Mouse (Mus musculus) mouse embryonic stem cell (cell line): Measurements from ENCODE around the gene Rora.

Source experiments
- in situ Hi-C, 2 experiments: fragments of 300-500 bp; cut with MboI; formaldehyde crosslinking; loops; 1 replicate in 1 of 2; 3 replicates in 1 of 2; pipeline ENCODE4 v1.14.3; 2019 to 2020; ENCODE audit warnings: low sequenced_read_pairs in 2 of 2, low pct_unique_long_range_greater_than_20kb in 1 of 2, mixed read lengths in 1 of 2; ENCODE audit not compliant: unreplicated experiment in 1 of 2

Gene Rora

DNA sequence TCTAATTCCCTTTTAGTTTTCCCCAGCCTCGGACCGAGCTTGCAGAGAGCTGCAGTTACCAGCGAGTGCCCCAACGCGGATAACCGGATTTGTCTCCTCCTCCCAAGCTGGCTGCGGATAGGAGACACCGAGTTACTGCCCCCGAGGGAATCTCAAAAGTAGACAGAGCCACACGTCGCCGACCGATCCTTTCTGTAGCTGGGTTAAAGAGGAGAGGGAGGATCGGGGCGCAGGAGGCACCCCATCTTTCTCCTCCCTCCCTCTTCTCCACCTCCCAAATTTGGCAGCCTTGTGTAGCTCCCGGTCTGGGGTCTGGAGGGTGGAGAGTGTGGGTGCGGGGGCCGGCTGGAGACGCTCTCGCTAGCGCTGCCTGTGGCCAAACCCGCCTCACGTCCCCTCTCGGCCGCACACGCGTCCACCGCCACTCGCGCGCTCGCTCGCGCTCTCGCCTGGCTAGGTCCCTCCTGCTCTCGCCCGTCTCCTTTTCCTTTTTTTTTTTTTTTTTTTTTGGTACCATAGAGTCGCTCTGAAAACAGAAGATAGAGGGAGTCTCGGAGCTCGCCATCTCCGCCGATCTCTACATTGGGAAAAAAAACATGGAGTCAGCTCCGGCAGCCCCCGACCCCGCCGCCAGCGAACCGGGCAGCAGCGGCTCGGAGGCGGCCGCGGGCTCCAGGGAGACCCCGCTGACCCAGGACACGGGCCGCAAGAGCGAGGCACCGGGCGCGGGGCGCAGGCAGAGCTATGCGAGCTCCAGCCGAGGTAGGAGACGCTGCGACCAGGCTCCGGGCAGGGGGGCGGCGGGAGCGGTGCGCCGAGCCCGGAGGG is at the start of gene Rora:
TSS of gene Rora (plus strand) at position 576 of the 828 bp plus-strand sequence.
- in situ Hi-C loops, result no loop called here

DNA sequence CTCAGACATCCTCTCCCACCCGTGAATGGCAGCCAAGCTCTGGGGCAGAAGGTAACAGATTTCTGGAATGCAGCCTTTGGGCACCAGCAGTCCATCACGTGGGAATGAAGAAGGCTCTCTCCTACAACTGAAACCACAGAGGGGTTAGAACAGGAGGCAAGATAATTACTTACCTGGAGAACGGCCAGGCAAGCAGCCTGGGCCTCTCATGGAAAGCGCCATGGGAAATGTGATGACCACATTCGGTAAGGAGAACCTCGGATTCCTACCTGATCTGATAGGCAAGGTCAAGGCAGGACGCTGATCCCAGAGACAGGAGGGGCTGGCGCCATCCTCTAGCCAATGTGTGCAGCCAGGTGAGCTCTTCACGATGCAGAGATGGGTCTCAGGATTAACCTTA is 39.6 kb upstream of the Rora start:
- in situ Hi-C loops, result no loop called here

DNA sequence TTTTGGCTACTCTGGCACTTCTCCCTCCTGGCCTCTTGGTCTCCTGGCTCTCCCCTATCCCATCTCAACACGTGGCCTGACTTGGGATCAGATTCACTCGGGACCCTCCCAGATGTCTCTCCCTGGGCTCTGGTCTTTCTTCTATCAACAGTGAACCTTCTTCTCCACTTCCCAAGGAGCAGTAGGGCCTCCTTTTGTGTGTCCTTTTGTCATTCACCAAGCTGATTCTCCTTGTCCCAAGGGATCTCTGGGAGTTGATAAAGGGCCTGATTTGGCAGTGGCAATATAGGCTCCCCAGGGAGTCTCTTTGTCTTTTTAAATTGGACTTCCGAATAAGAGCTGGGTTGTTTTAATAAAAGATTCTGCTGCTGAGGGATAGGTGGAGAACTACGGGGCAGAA is 36.5 kb upstream of the Rora start:
- in situ Hi-C loops, result no loop called here

DNA sequence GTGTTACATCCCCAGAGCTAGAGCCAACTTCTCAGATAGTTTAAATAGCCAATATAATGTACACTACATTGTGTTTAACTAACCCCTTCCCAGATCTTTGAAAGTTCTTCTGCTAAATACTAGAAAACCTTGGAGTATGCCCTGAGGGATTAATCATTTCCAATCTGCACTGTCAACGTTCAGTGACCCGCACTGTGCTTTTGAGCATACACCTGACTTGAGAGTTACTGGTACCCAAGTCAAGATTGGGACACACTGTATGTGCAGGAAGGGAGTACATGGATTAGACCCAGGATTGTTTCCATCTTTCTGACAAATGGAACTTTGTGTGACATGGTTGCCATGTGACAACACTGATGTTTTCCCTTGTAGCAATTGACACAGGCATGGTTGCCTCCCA is 33.5 kb upstream of the Rora start:
- in situ Hi-C loops, result no loop called here

DNA sequence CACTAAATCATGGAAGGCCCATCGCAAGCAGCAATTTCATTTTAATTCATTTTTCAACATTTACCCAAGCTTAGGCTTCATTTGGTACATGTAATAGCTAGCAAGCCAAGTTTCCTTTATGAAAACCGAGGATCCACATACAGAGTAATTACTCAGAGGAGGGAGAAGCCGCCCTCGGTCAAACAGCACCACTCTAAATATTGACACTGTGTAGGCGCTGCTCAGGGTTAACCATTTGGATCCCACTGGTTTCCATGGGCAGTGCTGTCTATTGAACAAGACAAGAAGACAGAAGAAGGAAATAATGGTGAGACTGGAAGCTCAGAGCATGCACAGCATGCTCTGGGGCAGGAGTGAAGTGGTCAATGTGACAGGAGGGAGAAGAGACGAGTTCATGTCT is 33.1 kb upstream of the Rora start:
- in situ Hi-C loops, result no loop called here

GRCm38 (mm10) chr9:68624981-68625380 is 28.6 kb upstream of the Rora start:
- in situ Hi-C loops, result no loop called here

DNA sequence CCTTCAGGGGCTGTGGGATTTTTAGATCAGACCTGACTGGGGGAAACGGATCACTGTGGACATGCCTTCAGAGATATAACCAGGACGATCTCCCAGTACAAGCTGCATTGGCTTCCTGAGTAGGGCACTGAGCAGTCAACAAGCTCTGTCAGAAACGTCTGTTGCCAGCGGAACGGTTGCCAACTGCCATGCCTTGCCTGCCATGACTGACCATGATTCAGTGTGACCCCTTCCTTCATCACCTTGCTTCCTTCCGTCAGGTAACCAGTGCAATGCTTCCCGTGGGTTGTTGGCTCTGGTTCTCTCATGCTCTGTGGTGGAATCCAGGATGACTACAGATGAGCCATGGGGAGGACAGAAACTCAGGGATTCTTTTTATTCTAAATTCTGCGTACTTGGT is 16.3 kb upstream of the Rora start:
- in situ Hi-C loops, result no loop called here

DNA sequence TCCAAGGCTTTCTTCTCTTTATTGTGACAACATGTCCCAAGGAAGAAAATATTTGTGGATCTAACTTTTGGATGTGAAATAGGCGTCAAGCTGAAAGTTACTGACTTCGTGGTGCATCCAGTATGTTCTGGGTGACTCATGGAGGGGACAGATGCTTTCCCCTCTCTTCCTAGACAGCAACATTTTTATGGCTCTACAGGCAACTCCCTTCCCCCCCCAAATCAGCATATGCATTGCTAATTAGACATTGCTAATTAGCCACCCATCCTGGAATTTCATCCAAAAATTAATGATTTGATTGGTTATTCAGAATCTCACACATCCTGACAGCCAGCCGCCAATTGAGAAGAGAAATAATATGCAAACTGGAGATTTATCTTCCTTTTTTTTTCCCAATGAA is 12.5 kb upstream of the Rora start:
- in situ Hi-C loops, result no loop called here

- in situ Hi-C loops, result no loop called here
These were observed 5.5 kb upstream of the Rora start for GRCm38 (mm10) chr9:68648061-68648460.

GRCm38 (mm10) chr9:68654039-68654332 is 400 bp downstream of the Rora start:
- in situ Hi-C loops, result no loop called here

- in situ Hi-C loops, result no loop called here
These were observed 889 bp downstream of the Rora start for GRCm38 (mm10) chr9:68654333-68655017.

- in situ Hi-C loops, result no loop called here
These were observed 1.7 kb downstream of the Rora start for GRCm38 (mm10) chr9:68655018-68656005.

GRCm38 (mm10) chr9:68656076-68656795 is 2.6 kb downstream of the Rora start:
- in situ Hi-C loops, result no loop called here

- in situ Hi-C loops, result no loop called here
These were observed 3.2 kb downstream of the Rora start for GRCm38 (mm10) chr9:68656796-68657130.

GRCm38 (mm10) chr9:68670731-68671130 is 17.1 kb downstream of the Rora start:
- in situ Hi-C loops, result no loop called here

DNA sequence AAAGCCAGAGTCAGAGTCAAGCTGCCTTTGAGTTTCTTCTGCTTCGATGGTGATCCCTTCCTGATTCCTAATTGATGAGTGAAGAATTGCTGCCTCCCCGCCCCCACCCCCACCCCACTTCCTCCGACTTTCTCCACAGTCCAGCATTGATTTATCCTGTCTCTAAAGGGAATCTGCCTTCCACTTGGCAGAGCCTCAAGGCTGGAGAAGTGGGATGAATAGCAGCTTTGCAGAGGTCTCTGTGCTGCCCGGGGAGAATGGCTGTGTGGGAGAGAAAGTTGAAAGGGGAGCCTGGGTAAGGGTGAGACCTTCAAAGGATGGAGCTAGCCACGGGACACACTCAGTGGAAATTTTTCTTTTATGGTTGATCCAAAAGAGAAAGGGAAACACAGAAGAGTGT is 18.9 kb downstream of the Rora start:
- in situ Hi-C loops, result no loop called here

DNA sequence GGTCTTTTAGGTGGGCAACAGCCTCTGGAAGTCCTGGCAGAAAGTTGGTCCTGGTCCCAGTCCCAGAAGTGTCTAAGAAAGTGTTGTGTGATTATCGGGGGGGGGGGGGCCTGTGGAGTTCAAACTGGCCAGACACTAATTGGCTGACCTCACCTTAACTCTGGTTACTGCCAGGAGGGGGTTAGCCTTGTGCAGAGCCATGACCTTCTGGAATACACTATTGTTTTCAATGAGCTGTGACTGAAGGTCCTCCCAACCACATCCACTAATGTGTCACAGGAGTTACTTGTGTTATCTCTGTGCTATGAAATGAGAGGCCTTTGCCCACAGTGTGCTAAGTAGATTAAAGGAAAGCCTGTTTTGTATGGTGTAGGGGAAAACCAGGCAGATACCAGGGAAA is 19.6 kb downstream of the Rora start:
- in situ Hi-C loops, result no loop called here

GRCm38 (mm10) chr9:68679871-68680374 is 26.3 kb downstream of the Rora start:
- in situ Hi-C loops, result no loop called here
